Mouse (Mus musculus) brain, embryonic 14.5 days (tissue): Measurements from ENCODE around the gene Cryba4. TPM values are rescaled to one million over a fixed set of nuclear protein-coding genes. Genes with fewer than 3 reads are reported as not detected.

ENCODE experiments used
- DNase-seq: peaks from one replicate; pipeline ENCODE4 v3.0.0-alpha.2; 2011; ENCODE audit warnings: low read depth
- CTCF ChIP-seq: fragments of 200-500 bp; IDR thresholded peaks from 2 replicates; pipeline ENCODE4 v1.5.1; 2012; ENCODE audit warnings: inconsistent platforms, mild to moderate bottlenecking, moderate library complexity, borderline replicate concordance; ENCODE audit not compliant: insufficient read depth, insufficient read length; ENCODE audit errors: extremely low read depth
- POLR2A ChIP-seq: fragments of 200-500 bp; IDR thresholded peaks from 2 replicates; pipeline ENCODE4 v1.6.1; 2012; ENCODE audit warnings: mild to moderate bottlenecking, inconsistent platforms, borderline replicate concordance; ENCODE audit not compliant: poor library complexity, insufficient read depth, insufficient read length, severe bottlenecking; ENCODE audit errors: extremely low read depth
- polyA plus RNA-seq: library from polyadenylated mRNA; depleted of rRNA; stranded (reverse); fragments of >200 nt; gene quantifications from 2 replicates; pipeline ENCODE4 v1.2.3, GENCODE M21; 2012

The Cryba4 gene
- polyA plus RNA-seq, 1 experiment = 1.00 TPM

DNA sequence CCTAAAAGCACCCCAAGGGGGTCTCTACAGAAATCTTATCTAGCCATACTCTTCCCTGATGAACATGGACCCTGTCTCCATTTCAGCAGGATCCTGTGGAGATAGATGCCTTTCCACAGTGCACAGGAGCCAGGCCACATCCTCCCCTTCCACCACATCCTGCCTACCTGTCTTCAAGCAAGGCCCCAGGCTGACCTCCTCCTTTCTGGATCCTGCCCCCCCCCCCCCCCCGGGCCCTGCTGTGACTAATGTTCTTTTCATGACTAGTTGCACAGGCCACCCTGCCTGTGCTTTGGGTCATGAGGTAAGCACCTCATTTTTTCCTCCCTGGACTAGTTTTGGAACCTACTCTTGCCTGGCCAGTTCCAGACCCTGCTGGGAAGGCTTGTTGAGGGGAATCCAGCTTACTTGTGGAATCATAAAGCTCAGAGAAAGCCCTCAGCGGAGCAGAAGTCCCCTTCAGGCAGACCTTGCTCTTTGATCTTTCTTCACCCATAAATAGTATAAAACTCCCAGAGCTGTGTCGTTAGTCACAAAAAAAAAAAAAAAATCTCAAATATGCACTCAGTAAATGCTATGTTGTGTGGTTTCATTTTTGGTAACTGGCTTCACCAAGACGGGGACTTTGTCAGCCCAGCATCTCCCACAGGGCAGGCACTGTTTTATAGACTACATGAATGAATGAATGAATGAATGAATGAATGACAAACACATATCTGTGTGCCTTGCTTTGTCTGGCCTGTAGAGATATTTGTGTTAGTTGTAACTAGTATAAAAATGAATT, 22.9 kb upstream of the Cryba4 start:
- DNase-seq = no peak
- TF ChIP-seq POLR2A (no peak), CTCF (no peak)

DNA sequence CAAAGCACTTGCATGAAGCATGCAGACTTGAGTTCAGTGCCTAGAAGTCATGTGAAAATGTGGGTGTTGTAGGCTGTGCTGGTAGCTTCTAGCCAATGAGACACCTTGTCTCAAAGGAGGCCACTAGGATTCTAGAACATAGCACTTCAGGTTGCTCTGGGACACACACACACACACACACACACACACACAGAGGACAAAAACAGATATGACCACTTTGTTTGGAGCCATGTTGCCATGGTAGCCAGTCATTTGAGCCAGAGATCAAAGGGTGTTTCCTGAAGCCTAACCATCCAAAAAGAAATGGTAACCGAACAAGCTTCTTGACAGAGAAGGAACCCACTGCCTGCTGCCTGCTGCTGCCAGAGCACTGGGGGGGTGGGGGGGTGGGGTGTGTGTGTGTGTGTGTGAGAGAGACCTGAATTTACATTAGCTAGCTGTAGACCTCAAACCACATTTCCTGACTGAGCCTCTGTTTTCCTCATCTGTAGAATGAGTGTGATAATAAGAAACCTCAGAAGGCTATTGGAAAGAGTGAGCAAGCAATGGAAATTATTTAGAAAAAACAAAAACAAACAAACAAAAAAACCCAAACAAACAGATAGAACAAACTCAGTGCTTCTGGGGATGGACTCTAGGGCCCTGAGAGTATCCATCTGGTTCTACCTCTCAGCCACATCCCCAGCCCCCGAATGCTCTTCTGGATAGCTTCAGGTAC, 21.6 kb upstream of the Cryba4 start:
- no peak for TF ChIP-seq CTCF
- TF ChIP-seq POLR2A = no peak
- DNase-seq = no peak

DNA sequence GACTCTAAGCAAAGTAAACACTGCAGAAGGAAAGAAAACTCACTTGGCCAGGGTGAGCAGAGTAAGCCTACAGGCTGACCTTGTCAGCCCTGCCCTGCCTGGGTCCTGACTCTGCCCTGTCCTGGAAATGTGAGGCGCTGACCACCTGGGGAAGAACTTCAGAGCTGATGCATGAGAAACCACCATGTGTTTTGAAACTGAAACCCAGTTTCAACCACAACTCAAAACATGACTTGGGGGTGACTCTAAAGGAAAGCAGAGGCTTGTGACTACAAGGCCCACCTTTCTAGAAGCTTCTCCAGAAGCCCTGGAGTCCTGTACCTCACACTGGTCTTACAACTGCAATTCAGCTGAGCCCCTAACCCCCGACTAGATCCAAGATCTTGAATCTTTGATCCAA, 20.6 kb upstream of the Cryba4 start:
- no peak for TF ChIP-seq CTCF
- no peak for TF ChIP-seq POLR2A
- no peak for DNase-seq

DNA sequence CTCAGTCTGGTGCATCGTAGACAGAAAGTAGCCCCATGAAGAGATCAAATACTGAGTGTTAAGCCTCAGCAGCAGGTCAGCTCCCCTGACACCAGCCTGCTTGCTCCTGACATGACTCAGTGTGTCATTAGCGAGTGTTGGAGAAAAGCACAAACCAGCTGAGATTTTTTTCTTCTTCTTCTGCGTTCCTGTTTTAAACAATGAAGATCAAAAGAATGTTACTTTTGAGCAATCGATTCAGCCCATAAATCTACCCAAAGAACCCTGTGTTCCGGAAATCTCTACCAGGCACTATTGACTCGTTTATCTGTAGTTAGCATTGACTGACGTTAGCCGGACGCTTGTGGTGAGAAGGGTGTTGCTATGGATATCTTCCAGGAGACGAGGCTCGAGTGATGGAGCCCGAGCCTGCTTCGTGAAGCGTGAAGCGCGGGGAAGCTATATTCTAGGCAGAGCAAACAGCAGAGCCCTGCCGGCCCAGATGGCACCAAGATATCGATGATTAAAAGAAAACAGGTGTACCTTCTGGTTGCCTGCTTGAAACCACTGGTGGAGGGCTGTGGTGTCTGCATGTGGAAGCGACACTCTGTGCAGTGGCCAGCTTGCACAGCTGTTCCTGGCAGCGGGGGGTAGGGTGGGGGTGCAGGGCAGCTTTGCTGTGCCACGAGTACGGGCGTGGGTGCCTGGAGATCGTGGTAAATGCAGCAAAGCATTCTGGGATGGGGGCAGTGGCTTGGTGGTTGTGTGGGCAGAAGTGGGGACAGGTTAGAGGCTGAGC, 18.6 kb upstream of the Cryba4 start:
- peak; percentile 75 for DNase-seq
- TF ChIP-seq CTCF (no peak), POLR2A (no peak)

DNA sequence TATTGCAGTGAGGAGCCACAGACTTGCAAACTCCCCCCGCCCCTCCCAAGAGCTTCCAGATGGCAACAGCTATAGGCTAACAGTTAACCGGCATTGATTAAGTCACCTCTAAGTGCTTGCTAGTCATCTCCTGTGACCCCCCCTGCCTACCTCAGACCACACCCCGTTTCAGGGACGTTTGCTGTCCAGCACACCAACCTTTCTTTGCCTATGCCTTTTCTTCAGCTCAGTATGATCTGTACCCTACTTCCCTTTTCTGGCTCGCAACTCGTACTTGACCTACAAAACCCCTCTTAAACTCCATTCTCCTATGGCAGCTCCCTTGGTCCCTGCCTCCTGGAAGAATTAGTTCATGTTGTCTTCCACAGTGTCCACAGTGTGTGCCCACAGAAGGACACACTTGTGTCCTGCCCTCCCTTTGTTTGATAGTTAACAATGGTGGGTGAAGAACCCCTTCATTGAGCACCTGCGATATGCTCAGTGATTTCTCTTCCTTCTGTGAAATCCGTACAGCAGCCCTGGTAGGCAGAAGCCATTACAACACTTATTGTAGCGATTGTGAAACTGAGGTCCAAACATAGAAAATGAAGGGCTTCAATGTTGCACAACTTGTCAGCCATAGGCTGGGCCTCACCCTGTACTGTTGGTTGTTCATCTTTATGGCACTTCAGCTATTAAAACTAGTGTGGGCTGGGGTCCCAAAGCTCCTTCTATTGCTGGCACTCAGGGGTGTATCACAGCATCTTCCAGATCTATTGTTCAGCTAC, 13.9 kb upstream of the Cryba4 start:
- no peak for TF ChIP-seq CTCF
- TF ChIP-seq POLR2A = no peak
- no peak for DNase-seq

DNA sequence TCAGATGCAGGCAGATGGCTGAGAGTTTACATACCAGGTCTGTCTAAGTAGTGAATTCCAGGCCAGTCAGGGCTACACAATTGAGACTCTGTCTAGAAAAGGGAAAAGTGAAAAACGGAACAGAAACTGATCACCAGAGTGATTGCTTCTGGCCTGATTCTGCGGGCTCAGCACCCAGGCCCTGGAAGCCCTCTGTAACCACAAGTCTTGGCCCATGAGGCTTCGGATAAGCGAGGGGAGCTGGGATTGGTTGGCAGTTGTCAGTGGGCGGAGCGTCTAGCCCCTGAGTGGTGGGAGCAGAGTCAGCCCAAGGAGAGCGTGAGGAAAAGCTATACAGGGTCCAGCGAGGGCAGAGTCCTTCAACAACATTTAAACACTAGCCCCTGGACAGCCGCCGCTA, 13.2 kb upstream of the Cryba4 start:
- DNase-seq = peak; percentile 54
- no peak for TF ChIP-seq POLR2A
- no peak for TF ChIP-seq CTCF

DNA sequence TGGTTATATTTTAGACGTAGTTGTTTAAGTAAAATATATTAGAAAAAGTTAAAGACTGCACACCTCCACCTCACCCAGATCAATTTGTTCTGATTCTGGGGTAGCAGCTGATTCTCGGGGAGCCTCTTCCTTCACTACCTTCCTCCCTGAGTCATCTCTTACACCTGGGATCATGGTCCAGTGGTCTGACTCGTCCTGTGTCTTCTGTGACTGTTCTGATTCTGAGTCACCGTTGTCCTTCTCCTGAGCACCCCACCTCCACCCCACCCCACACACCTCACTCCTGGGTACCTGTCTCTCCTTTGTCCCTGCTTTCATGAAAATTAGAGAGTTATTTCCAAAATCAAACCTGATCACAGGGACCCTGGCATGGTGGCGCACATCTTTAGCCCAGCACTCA, 12.8 kb upstream of the Cryba4 start:
- no peak for TF ChIP-seq POLR2A
- TF ChIP-seq CTCF = no peak
- DNase-seq = no peak

DNA sequence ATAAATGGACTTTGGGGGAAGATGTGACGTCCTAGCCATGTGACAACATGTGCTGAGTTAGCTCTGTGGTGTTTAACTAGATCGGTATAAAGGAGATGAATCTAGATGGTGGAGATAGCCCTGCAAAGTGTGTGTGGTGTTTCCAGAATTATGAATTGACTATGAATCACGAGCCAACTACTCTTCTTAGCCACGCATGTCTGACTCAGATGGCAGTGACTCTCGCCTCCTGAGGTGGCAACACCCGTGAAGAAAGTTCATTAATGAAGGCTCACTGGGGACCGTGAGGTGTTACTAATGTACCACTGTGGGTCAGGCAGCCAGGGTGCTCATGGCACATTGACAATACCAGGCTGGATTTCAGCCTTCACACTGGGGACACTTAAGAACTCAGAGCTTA, 11.8 kb upstream of the Cryba4 start:
- TF ChIP-seq CTCF (no peak), POLR2A (no peak)
- no peak for DNase-seq

DNA sequence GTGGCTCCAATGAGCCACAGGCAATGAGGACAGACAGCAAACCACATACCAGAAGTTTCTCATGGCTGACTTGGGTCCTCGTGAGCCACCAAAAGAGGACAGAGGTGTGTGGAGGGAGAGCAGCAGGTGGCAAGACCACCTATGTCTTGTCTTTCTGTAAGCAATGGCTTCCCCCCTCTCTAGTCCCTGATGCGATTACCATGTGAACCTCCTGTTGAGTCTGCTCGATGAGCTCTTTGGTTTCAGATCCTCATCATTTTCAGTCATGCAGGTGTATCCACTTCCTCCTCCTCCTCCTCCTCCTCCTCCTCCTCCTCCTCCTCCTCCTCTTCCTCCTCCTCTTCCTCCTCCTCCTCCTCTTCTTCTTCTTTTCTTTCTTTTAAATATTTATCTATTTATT, 8.5 kb upstream of the Cryba4 start:
- TF ChIP-seq CTCF (no peak), POLR2A (no peak)
- DNase-seq = no peak

DNA sequence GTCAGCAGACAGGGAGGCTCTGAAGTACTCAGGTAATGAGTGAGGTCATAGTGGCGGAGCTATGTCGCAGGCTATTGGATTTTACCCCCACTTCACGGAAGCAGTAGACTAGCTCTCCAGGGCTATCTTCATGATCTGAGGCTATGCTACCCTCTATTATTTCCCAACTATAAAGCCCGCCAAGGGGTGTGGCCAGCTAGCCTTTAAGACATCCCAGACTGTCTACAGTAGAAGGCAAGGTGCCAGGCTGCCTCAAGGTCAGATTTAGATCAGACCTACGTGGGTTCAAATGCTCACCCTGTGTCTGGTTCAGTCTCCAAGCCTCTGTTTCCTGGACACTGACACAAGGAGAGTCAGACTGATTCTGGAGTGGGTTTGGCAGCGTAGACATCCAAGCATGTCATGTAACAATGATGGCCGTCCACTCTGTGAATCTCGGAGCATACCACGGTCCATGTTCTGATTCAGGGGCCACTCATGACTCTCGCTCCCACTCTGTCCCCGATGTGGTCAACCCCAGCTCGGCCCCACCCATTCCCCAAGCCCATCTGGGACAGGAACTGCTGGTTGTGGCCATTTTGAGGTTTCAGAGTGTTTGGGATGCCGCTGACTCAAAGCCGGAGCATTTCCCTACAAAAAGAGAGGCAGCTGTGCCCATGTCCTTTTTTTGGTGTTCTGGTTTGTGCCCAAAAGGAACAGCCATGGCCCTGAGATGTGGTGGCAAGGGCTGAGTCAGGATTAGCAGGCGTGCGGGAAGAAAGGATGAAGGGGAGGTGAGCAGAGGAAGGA, 7.7 kb upstream of the Cryba4 start:
- no peak for DNase-seq
- no peak for TF ChIP-seq POLR2A
- no peak for TF ChIP-seq CTCF
